Mouse (Mus musculus) kidney, embryonic 16.5 days (tissue): Measurements from ENCODE around the gene Nfam1. TPM values are rescaled to one million over a fixed set of nuclear protein-coding genes. Genes with fewer than 3 reads are reported as not detected.
"Not testable (repeated sequence)": the region's sequence is repeated elsewhere in the genome, so short reads cannot be mapped to it uniquely, and the experiment has no call there.

Experiments
- ATAC-seq: fragments of 200-750 bp; cut with Nextera tagmentation; 2 replicates; pipeline ENCODE4 v1.8.0; 2017; ENCODE audit warnings: moderate TSS enrichment; ENCODE audit not compliant: low FRiP score, low TSS enrichment
- H3K27ac ChIP-seq: fragments of 300-500 bp; sonication (generic); 2 replicates; pipeline ENCODE4 v1.5.1; 2014; ENCODE audit warnings: low read length
- H3K27me3 ChIP-seq: fragments of 300-500 bp; sonication (generic); 2 replicates; pipeline ENCODE4 v1.6.1; 2014; ENCODE audit warnings: low read length, control low read depth, mixed read lengths; ENCODE audit not compliant: insufficient read depth
- H3K36me3 ChIP-seq: fragments of 300-500 bp; sonication (generic); 2 replicates; pipeline ENCODE4 v1.6.1; 2014; ENCODE audit warnings: low read length, control low read depth, mixed read lengths; ENCODE audit not compliant: insufficient read depth
- H3K4me1 ChIP-seq: fragments of 300-500 bp; sonication (generic); 2 replicates; pipeline ENCODE4 v1.6.1; 2014; ENCODE audit warnings: low read length, control low read depth, mixed read lengths; ENCODE audit not compliant: insufficient read depth
- H3K4me2 ChIP-seq: fragments of 300-500 bp; sonication (generic); replicated peaks from 2 replicates; pipeline ENCODE4 v1.6.1; 2014; ENCODE audit warnings: low read depth, low read length
- H3K4me3 ChIP-seq: fragments of 300-500 bp; sonication (generic); 2 replicates; pipeline ENCODE4 v1.5.1; 2014; ENCODE audit warnings: mild to moderate bottlenecking, low read length
- H3K9ac ChIP-seq: fragments of 300-500 bp; sonication (generic); replicated peaks from 2 replicates; pipeline ENCODE4 v1.6.1; 2014; ENCODE audit warnings: low read length
- H3K9me3 ChIP-seq: fragments of 300-500 bp; sonication (generic); 2 replicates; pipeline ENCODE4 v1.6.1; 2016; ENCODE audit warnings: low read length, control low read depth
- WGBS: fragments of 180-500 bp; shearing (Covaris S2); extraction: QIAGEN DNeasy Blood & Tissue Kit; methylation state at CpG from one replicate; pipeline ENCODE4 v1.1.7; 2014; 5-methylcytosine and 5-hydroxymethylcytosine counted together
- polyA plus RNA-seq: library from polyadenylated mRNA; unstranded; fragments of >200 nt; fragmentation: Nextera tagmentation; extraction: Ambion mirVana; gene quantifications from 2 replicates; pipeline ENCODE4 v1.2.1, GENCODE M21; 2015

Gene Nfam1
- polyA plus RNA-seq, 1 experiment from 2014 or later = 3.3 TPM

GRCm38 (mm10) chr15:83059233-83059660 lies 26.1 kb upstream of the Nfam1 start:
- 35% methylated on average over 5 of the region's 5 CpGs for WGBS
- no peaks in the 10 kb centered on the region for H3K36me3 ChIP-seq

GRCm38 (mm10) chr15:83057533-83057932 lies 24.4 kb upstream of the Nfam1 start:
- Histone ChIP-seq H3K27ac (no peak overlapping the region), H3K4me1 (peaks cover 19% of the 10 kb centered on the region), H3K4me2 (no peak overlapping the region), H3K9ac (no peak overlapping the region), H3K4me3 (no peak overlapping the region), H3K9me3 (0 out of 2 replicates have a peak, but pooled peaks cover 5% of the 10 kb centered on the region), H3K36me3 (no peaks in the 10 kb centered on the region), H3K27me3 (no peaks in the 10 kb centered on the region)
- 68% methylated on average over 8 of the region's 8 CpGs for WGBS
- ATAC-seq = no peak

More at GRCm38 (mm10) chr15:83059233-83059660, 26.1 kb upstream of the Nfam1 start:
- 0 out of 2 replicates have a peak, but pooled peaks cover 5% of the 10 kb centered on the region for H3K9me3 ChIP-seq
- peaks cover 19% of the 10 kb centered on the region for H3K4me1 ChIP-seq
- H3K4me3 ChIP-seq = no peak overlapping the region
- H3K9ac ChIP-seq = no peak overlapping the region
- H3K27me3 ChIP-seq = no peaks in the 10 kb centered on the region
- no peak overlapping the region for H3K27ac ChIP-seq
- H3K4me2 ChIP-seq = no peak overlapping the region
- no peak for ATAC-seq

GRCm38 (mm10) chr15:83056378-83057083 lies 23.4 kb upstream of the Nfam1 start:
- WGBS = under 1% methylated on average over 29 of the region's 29 CpGs
- peak overlapping the region; percentile 50 for H3K9ac ChIP-seq
- peak; percentile 35; the same call in 1 of the 2 replicates for ATAC-seq

GRCm38 (mm10) chr15:83055569-83055968 lies 22.5 kb upstream of the Nfam1 start:
- Histone ChIP-seq H3K27me3 (no peaks in the 10 kb centered on the region), H3K27ac (no peak overlapping the region), H3K9ac (no peak overlapping the region), H3K36me3 (no peaks in the 10 kb centered on the region), H3K4me2 (peak overlapping the region; percentile 66; the same call in 1 of the 2 replicates), H3K9me3 (0 out of 2 replicates have a peak, but pooled peaks cover 5% of the 10 kb centered on the region), H3K4me1 (peaks cover 17% of the 10 kb centered on the region), H3K4me3 (no peak overlapping the region)
- 54% methylated on average over 5 of the region's 5 CpGs for WGBS
- no peak for ATAC-seq

More at GRCm38 (mm10) chr15:83056378-83057083, 23.4 kb upstream of the Nfam1 start:
- Histone ChIP-seq H3K4me2 (peak overlapping the region; percentile 66), H3K4me1 (peaks cover 17% of the 10 kb centered on the region), H3K4me3 (peak overlapping the region; percentile 36), H3K27me3 (no peaks in the 10 kb centered on the region), H3K27ac (no peak overlapping the region), H3K9me3 (0 out of 2 replicates have a peak, but pooled peaks cover 5% of the 10 kb centered on the region), H3K36me3 (no peaks in the 10 kb centered on the region)

- 23% methylated on average over 11 of the region's 11 CpGs for WGBS
- Histone ChIP-seq H3K4me1 (peaks cover 14% of the 10 kb centered on the region), H3K27me3 (no peaks in the 10 kb centered on the region), H3K4me3 (no peak overlapping the region), H3K4me2 (no peak overlapping the region), H3K27ac (no peak overlapping the region), H3K9me3 (0 out of 2 replicates have a peak, but pooled peaks cover 5% of the 10 kb centered on the region), H3K36me3 (no peaks in the 10 kb centered on the region), H3K9ac (no peak overlapping the region)
- ATAC-seq = peak; percentile 55; the same call in 1 of the 2 replicates
Observed at GRCm38 (mm10) chr15:83053261-83053660, 20.2 kb upstream of the Nfam1 start.

GRCm38 (mm10) chr15:83052341-83053104 lies 19.4 kb upstream of the Nfam1 start:
- no peak overlapping the region for H3K27ac ChIP-seq
- 0 out of 2 replicates have a peak, but pooled peaks cover 3% of the 10 kb centered on the region for H3K9me3 ChIP-seq
- no peak overlapping the region for H3K4me3 ChIP-seq
- ATAC-seq = no peak
- H3K4me1 ChIP-seq = peaks cover 14% of the 10 kb centered on the region
- 65% methylated on average over 6 of the region's 6 CpGs for WGBS
- no peaks in the 10 kb centered on the region for H3K36me3 ChIP-seq
- no peak overlapping the region for H3K9ac ChIP-seq
- H3K4me2 ChIP-seq = no peak overlapping the region
- H3K27me3 ChIP-seq = no peaks in the 10 kb centered on the region

- no peaks in the 10 kb centered on the region for H3K27me3 ChIP-seq
- 82% methylated on average over 7 of the region's 7 CpGs for WGBS
- ATAC-seq = no peak
Observed at GRCm38 (mm10) chr15:83046730-83047129, 13.6 kb upstream of the Nfam1 start.

GRCm38 (mm10) chr15:83046308-83046707 lies 13.2 kb upstream of the Nfam1 start:
- no peak overlapping the region for H3K27ac ChIP-seq
- ATAC-seq = no peak
- H3K9me3 ChIP-seq = no peaks in the 10 kb centered on the region; the same call in 1 of the 2 replicates
- peaks cover 10% of the 10 kb centered on the region for H3K4me1 ChIP-seq
- no peak overlapping the region for H3K4me3 ChIP-seq
- no peak overlapping the region for H3K9ac ChIP-seq
- no peaks in the 10 kb centered on the region for H3K36me3 ChIP-seq
- no peaks in the 10 kb centered on the region for H3K27me3 ChIP-seq
- WGBS = 89% methylated on average over 3 of the region's 3 CpGs
- no peak overlapping the region for H3K4me2 ChIP-seq

More at GRCm38 (mm10) chr15:83046730-83047129, 13.6 kb upstream of the Nfam1 start:
- no peaks in the 10 kb centered on the region for H3K36me3 ChIP-seq
- H3K27ac ChIP-seq = no peak overlapping the region
- no peaks in the 10 kb centered on the region; the same call in 1 of the 2 replicates for H3K9me3 ChIP-seq
- H3K4me3 ChIP-seq = no peak overlapping the region
- H3K9ac ChIP-seq = no peak overlapping the region
- H3K4me1 ChIP-seq = peaks cover 10% of the 10 kb centered on the region
- no peak overlapping the region for H3K4me2 ChIP-seq

- H3K4me2 ChIP-seq, H3K9me3 ChIP-seq, H3K36me3 ChIP-seq, H3K27me3 ChIP-seq, ATAC-seq, H3K4me3 ChIP-seq, H3K27ac ChIP-seq, H3K9ac ChIP-seq: not testable (repeated sequence)
- peaks cover 10% of the 10 kb centered on the region for H3K4me1 ChIP-seq
- 83% methylated on average over 5 of the region's 5 CpGs for WGBS
Observed at GRCm38 (mm10) chr15:83045565-83045964, 12.5 kb upstream of the Nfam1 start.
